Mouse (Mus musculus) forebrain, postnatal 0 days (tissue): ENCODE measurements at regions not wholly inside any gene's neighbourhood (a gene's known extent, or its start where the extent isn't known, plus 50 kb on each side); places are given as distances from the start of the nearest gene placed in this dataset.

Experiments used
- ATAC-seq: fragments of 200-750 bp; cut with Nextera tagmentation; 2 replicates; pipeline ENCODE4 v1.8.0; 2017; ENCODE audit warnings: mild to moderate bottlenecking, moderate library complexity
- DNase-seq: peaks from one replicate; pipeline ENCODE4 v3.0.0-alpha.2; 2015
- H3K27ac ChIP-seq: fragments of 300-500 bp; sonication (generic); 2 replicates; pipeline ENCODE4 v1.5.1; 2014; ENCODE audit warnings: low read depth, mild to moderate bottlenecking, antibody characterized with exemption, low read length, moderate library complexity, mixed read lengths
- H3K27me3 ChIP-seq: fragments of 300-500 bp; sonication (generic); 2 replicates; pipeline ENCODE4 v1.6.1; 2014; ENCODE audit warnings: mild to moderate bottlenecking, low read length, mixed read lengths; ENCODE audit not compliant: insufficient read depth
- H3K36me3 ChIP-seq: fragments of 300-500 bp; sonication (generic); 2 replicates; pipeline ENCODE4 v1.6.1; 2014; ENCODE audit warnings: mild to moderate bottlenecking, moderate library complexity; ENCODE audit not compliant: insufficient read depth
- H3K4me1 ChIP-seq: fragments of 300-500 bp; sonication (generic); 2 replicates; pipeline ENCODE4 v1.6.1; 2014; ENCODE audit warnings: antibody characterized with exemption; ENCODE audit not compliant: insufficient read depth
- H3K4me2 ChIP-seq: fragments of 300-500 bp; sonication (generic); 2 replicates; pipeline ENCODE4 v1.6.1; 2014; ENCODE audit warnings: low read depth, mild to moderate bottlenecking, moderate library complexity
- H3K4me3 ChIP-seq: fragments of 300-500 bp; sonication (generic); 2 replicates; pipeline ENCODE4 v1.5.1; 2014; ENCODE audit warnings: low read depth, low read length, mixed read lengths
- H3K9ac ChIP-seq: fragments of 300-500 bp; sonication (generic); 2 replicates; pipeline ENCODE4 v1.6.1; 2014; ENCODE audit warnings: mild to moderate bottlenecking
- H3K9me3 ChIP-seq: fragments of 300-500 bp; sonication (generic); 2 replicates; pipeline ENCODE4 v1.6.1; 2016; ENCODE audit warnings: low read length
- CTCF ChIP-seq: sonication (generic); IDR thresholded peaks from 2 replicates; pipeline ENCODE4 v1.5.1; 2016; ENCODE audit warnings: antibody characterized with exemption, control low read depth, low read depth
- WGBS: fragments of 180-500 bp; shearing (Covaris S2); extraction: QIAGEN DNeasy Blood & Tissue Kit; methylation state at CpG from one replicate; pipeline ENCODE4 v1.1.7; 2014; 5-methylcytosine and 5-hydroxymethylcytosine counted together

DNA sequence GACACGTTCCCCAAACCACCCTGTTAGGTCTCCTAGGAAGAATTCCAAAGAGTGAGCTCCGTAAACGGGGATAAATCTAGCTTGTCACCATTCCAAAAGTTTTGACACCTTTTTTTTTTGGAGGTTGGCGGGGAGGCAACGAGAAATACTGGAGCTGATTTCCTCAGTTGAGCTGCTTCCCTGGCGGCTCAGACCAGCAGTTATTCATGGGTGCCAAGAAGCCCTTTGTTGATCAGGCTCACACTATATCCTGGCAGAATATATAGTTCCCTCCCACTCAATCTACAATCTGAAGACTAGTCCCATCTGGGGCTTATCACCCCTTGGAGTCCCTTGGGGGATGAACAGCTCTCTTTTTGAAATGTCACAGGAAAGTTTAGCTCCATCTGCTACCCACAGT, 77.5 kb upstream of the Tiam2 start:
- Histone ChIP-seq H3K4me3 (no peak overlapping the region), H3K27ac (peak overlapping the region; percentile 82), H3K36me3 (no peaks in the 10 kb centered on the region), H3K9me3 (no peaks in the 10 kb centered on the region), H3K27me3 (no peaks in the 10 kb centered on the region), H3K4me2 (no peak overlapping the region), H3K4me1 (peaks cover 33% of the 10 kb centered on the region), H3K9ac (no peak overlapping the region)
- DNase-seq (peak; percentile 82), ATAC-seq (peak; percentile 87)
- TF ChIP-seq CTCF, result 0 out of 2 replicates have a peak, but pooled peaks have one; percentile 5
- 41% methylated on average over 6 of the region's 6 CpGs for WGBS

DNA sequence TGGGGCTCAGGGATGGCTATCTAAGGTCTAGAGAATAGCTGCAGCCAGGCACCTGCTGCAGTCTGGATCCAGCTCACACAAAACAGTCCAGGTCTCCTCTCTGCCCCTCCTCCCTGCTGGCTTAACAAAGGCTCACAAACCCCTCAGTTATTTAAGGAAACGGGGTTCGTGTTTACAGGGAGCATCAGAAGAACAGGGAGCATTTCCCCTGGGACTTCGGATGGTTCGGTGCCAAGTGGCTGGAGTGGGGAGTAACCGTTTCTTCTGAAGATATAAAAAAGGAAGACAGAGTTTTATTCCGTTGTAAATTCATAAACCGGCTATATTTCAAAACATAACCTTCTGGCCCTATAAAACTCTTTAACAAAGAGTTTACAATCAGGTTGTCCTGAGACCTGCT, 77.1 kb upstream of the Tiam2 start:
- Histone ChIP-seq H3K4me3 (no peak overlapping the region), H3K4me2 (no peak overlapping the region), H3K4me1 (peaks cover 31% of the 10 kb centered on the region), H3K9ac (no peak overlapping the region), H3K9me3 (no peaks in the 10 kb centered on the region), H3K27me3 (no peaks in the 10 kb centered on the region), H3K36me3 (no peaks in the 10 kb centered on the region), H3K27ac (peak overlapping the region; percentile 82)
- ATAC-seq (no peak), DNase-seq (no peak)
- no peak for TF ChIP-seq CTCF
- 46% methylated on average over 7 of the region's 7 CpGs for WGBS

DNA sequence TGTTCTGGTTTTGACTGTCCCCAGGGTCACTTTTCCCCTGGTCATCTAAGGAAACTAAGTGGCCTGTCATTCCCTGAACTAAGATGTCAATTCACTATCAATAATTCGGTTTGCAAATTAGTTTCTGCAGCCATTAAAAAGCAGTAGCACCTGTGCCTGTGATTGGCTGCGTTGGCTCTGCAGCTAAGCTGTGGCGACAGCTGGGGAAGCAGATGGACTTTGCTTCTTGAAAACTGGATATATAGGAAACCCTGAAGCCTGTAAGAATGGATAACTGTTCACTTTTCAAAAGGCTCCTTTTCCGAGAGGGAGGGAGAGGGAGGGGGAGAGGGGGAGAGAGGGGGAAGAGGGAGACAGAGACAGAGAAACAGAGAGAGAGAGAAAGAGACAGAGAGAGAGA, 75.2 kb upstream of the Tiam2 start:
- H3K27ac ChIP-seq, result peak overlapping the region; percentile 82
- H3K4me1 ChIP-seq, result peaks cover 25% of the 10 kb centered on the region
- 50% methylated on average over 4 of the region's 4 CpGs for WGBS

DNA sequence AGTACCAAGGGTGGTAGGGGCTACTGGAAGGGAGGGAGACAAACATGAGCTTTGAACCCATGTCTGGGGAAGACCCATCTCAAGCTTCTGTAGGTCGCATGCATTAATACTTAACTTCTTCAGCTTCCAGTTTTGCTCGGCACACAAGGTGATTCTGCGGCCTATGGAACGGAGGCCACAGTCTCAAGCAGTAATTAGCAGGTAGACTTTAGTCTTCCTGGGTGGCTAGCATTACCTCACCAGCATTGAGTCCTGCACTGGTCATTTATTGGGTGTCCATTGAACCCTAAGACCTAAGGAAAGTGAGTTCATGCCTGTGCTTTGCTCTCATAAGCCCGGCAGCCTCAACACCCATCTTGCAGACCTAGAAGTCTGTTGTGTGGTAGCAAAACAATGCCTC, 74.4 kb upstream of the Tiam2 start:
- no peak for TF ChIP-seq CTCF
- Histone ChIP-seq H3K4me3 (no peak overlapping the region), H3K36me3 (no peaks in the 10 kb centered on the region), H3K4me2 (no peak overlapping the region), H3K27ac (0 out of 2 replicates have a peak overlapping the region, but pooled peaks have one; percentile 6), H3K9ac (no peak overlapping the region), H3K9me3 (no peaks in the 10 kb centered on the region), H3K4me1 (peaks cover 24% of the 10 kb centered on the region), H3K27me3 (no peaks in the 10 kb centered on the region)
- WGBS, result 97% methylated on average over 5 of the region's 5 CpGs
- no peak for ATAC-seq
- DNase-seq, result no peak

More for the DNA sequence above, 75.2 kb upstream of the Tiam2 start:
- peak; percentile 75 for DNase-seq
- Histone ChIP-seq H3K27me3 (no peaks in the 10 kb centered on the region), H3K4me3 (no peak overlapping the region), H3K9ac (no peak overlapping the region), H3K36me3 (no peaks in the 10 kb centered on the region), H3K9me3 (no peaks in the 10 kb centered on the region), H3K4me2 (no peak overlapping the region)
- ATAC-seq, result no peak
- TF ChIP-seq CTCF, result no peak

DNA sequence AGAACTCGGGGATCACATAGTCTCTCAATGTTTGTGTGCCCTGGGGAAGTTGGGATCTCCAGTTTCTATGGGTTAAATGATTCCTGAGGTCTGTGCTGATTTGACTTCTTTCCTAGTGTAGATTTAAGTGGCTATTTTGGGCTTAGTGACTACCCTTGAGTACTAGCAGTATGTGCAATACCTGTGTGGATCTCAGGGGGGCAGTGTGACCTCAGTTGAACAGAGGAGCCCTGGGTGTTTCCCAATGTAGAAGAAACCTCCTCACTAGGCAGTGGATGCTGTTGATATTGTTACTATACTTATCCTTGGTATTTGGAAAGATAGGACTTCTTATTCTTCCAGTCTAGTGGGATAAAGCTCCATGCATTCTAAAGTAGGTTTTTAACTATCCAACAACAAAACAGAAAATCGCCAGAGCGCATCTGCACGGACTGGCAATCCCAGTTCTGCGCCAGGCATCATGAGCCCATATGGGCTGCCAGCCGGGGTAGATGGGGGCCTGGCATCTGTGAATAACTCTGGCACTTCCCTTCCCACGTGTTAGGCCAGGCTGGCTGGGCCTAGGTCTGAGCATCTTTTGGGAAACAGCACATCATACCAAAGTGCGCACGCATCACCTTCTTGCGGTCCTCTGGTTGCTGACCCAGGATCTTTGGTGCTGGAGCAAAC, 72.7 kb upstream of the Tiam2 start:
- WGBS, result 58% methylated on average over 10 of the region's 10 CpGs
- ATAC-seq, result peak; percentile 36
- peak; percentile 66 for TF ChIP-seq CTCF
- DNase-seq, result peak; percentile 68
- no peaks in the 10 kb centered on the region for H3K27me3 ChIP-seq
- H3K4me1 ChIP-seq, result peaks cover 10% of the 10 kb centered on the region
- no peak overlapping the region for H3K4me3 ChIP-seq
- H3K9ac ChIP-seq, result no peak overlapping the region
- H3K4me2 ChIP-seq, result no peak overlapping the region
- no peaks in the 10 kb centered on the region for H3K36me3 ChIP-seq
- peak overlapping the region; percentile 24; the same call in 1 of the 2 replicates for H3K27ac ChIP-seq
- no peaks in the 10 kb centered on the region for H3K9me3 ChIP-seq

DNA sequence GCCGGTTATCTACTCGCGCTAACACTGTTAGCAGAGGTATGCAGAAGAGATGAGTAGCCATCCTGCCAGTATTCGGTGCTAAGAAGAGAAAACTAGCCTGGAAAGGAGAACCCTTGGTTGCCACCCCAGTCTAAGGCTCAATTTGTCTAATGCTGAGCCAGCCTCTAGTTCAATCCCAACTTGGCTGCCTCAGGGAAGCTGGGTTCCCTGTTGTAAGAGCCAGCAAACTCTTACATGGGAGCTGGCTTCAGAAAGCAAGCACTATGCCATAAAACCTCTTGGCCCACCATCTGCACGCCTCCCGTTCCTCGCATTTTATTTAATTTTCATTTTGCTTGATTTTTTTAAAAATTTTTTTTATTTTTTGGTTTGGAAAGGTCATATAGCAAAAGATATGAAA, 69.6 kb upstream of the Tiam2 start:
- Histone ChIP-seq H3K4me2 (no peak overlapping the region), H3K27me3 (no peaks in the 10 kb centered on the region), H3K27ac (peak overlapping the region; percentile 60), H3K4me3 (no peak overlapping the region), H3K36me3 (no peaks in the 10 kb centered on the region), H3K9ac (no peak overlapping the region), H3K9me3 (no peaks in the 10 kb centered on the region), H3K4me1 (no peaks in the 10 kb centered on the region; the same call in 1 of the 2 replicates)
- peak; percentile 55 for ATAC-seq
- WGBS, result 67% methylated on average over 7 of the region's 7 CpGs
- no peak for TF ChIP-seq CTCF
- peak; percentile 58 for DNase-seq

DNA sequence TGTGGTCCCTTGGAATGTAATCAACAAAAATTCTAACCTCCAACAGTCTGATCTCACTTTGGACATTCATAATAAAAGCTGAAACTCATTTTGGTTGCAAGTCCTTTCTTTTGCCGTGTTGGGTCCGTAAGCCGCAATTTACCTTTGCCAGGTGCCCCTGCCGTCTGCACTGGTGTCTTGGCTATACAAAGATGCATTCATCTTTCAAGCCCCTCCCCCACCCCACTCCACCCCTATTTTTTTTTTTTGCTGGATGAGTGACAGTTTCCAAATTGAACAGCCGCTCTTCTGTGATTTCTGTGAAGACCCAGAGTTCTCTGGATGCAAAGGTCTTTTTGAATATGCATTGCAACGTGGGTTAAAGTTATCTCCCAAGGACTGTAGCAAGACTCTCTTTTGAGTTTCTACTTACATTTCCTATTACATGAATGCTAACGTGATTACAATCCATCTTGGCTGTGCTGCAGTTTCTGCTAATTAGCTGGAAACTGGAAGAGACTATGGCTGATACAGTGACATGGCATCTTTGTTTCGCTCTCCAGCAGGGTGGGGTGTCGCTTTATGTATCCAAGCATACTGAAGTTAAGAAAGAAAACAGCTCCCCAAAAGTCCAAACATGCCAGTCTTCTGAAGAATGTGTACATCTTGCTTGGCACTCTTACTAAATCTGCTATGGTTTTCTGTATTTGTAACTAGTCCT, 67.4 kb upstream of the Tiam2 start:
- DNase-seq, result peak; percentile 74
- no peak overlapping the region for H3K4me3 ChIP-seq
- H3K4me2 ChIP-seq, result no peak overlapping the region
- ATAC-seq, result peak; percentile 75
- TF ChIP-seq CTCF, result no peak
- H3K36me3 ChIP-seq, result no peaks in the 10 kb centered on the region
- H3K9me3 ChIP-seq, result no peaks in the 10 kb centered on the region
- peak overlapping the region; percentile 51 for H3K27ac ChIP-seq
- no peaks in the 10 kb centered on the region; the same call in 1 of the 2 replicates for H3K4me1 ChIP-seq
- H3K9ac ChIP-seq, result no peak overlapping the region
- WGBS, result 26% methylated on average over 9 of the region's 9 CpGs
- H3K27me3 ChIP-seq, result no peaks in the 10 kb centered on the region
